Mouse (Mus musculus) hindbrain, embryonic 15.5 days (tissue): ENCODE data around the gene Dmrt1. TPM values are rescaled to one million over a fixed set of nuclear protein-coding genes. Genes with fewer than 3 reads are reported as not detected.

Experiments
- ATAC-seq: fragments of 200-750 bp; cut with Nextera tagmentation; 2 replicates; pipeline ENCODE4 v1.8.0; 2017; ENCODE audit warnings: low read depth, moderate number of reproducible peaks, moderate TSS enrichment; ENCODE audit not compliant: low FRiP score
- H3K27ac ChIP-seq: fragments of 300-500 bp; sonication (generic); replicated peaks from 2 replicates; pipeline ENCODE4 v1.5.1; 2015; ENCODE audit warnings: mild to moderate bottlenecking, inconsistent platforms
- H3K27me3 ChIP-seq: fragments of 300-500 bp; sonication (generic); 2 replicates; pipeline ENCODE4 v1.6.1; 2015; ENCODE audit warnings: control low read depth, inconsistent platforms
- H3K36me3 ChIP-seq: fragments of 300-500 bp; sonication (generic); 2 replicates; pipeline ENCODE4 v1.6.1; 2015; ENCODE audit warnings: control low read depth, inconsistent platforms
- H3K4me1 ChIP-seq: fragments of 300-500 bp; sonication (generic); replicated peaks from 2 replicates; pipeline ENCODE4 v1.6.1; 2015; ENCODE audit warnings: control low read depth, inconsistent platforms
- H3K4me2 ChIP-seq: fragments of 300-500 bp; sonication (generic); 2 replicates; pipeline ENCODE4 v1.6.1; 2015; ENCODE audit warnings: moderate library complexity, mild to moderate bottlenecking, inconsistent platforms
- H3K4me3 ChIP-seq: fragments of 300-500 bp; sonication (generic); 2 replicates; pipeline ENCODE4 v1.5.1; 2015; ENCODE audit warnings: mild to moderate bottlenecking, inconsistent platforms
- H3K9ac ChIP-seq: fragments of 300-500 bp; sonication (generic); 2 replicates; pipeline ENCODE4 v1.6.1; 2015; ENCODE audit warnings: inconsistent platforms
- H3K9me3 ChIP-seq: fragments of 300-500 bp; sonication (generic); 2 replicates; pipeline ENCODE4 v1.6.1; 2016; ENCODE audit warnings: control low read depth, inconsistent platforms
- WGBS: fragments of 180-500 bp; shearing (Covaris S2); methylation state at CpG from one replicate; pipeline ENCODE4 v1.1.7; 2015; 5-methylcytosine and 5-hydroxymethylcytosine counted together
- polyA plus RNA-seq: library from polyadenylated mRNA; unstranded; fragments of >200 nt; fragmentation: Nextera tagmentation; extraction: Ambion mirVana; gene quantifications from 2 replicates; pipeline ENCODE4 v1.2.1, GENCODE M21; 2015

Dmrt1 gene
- polyA plus RNA-seq, 1 experiment from 2014 or later = not detected

GRCm38 (mm10) chr19:25506616-25507015, 1.2 kb downstream of the Dmrt1 start:
- WGBS = 3% methylated on average over 23 of the region's 23 CpGs
- peak overlapping the region; percentile 25 for H3K4me3 ChIP-seq
- no peaks in the 10 kb centered on the region for H3K9me3 ChIP-seq
- no peak overlapping the region for H3K27ac ChIP-seq
- peak overlapping the region; percentile 54 for H3K4me2 ChIP-seq
- no peaks in the 10 kb centered on the region for H3K36me3 ChIP-seq
- H3K27me3 ChIP-seq = peaks cover 70% of the 10 kb centered on the region
- no peak overlapping the region for H3K9ac ChIP-seq
- peaks cover 16% of the 10 kb centered on the region for H3K4me1 ChIP-seq
- no peak for ATAC-seq

- Histone ChIP-seq H3K27ac (no peak overlapping the region), H3K9ac (no peak overlapping the region), H3K4me2 (no peak overlapping the region), H3K4me1 (no peaks in the 10 kb centered on the region), H3K27me3 (peaks cover 11% of the 10 kb centered on the region), H3K9me3 (no peaks in the 10 kb centered on the region), H3K36me3 (no peaks in the 10 kb centered on the region), H3K4me3 (no peak overlapping the region)
- no peak for ATAC-seq
- WGBS = 27% methylated on average over 12 of the region's 12 CpGs
Measured at GRCm38 (mm10) chr19:25514986-25515530, 9.6 kb downstream of the Dmrt1 start.

- no peaks in the 10 kb centered on the region for H3K9me3 ChIP-seq
- ATAC-seq = no peak
- no peaks in the 10 kb centered on the region for H3K27me3 ChIP-seq
- H3K4me1 ChIP-seq = no peaks in the 10 kb centered on the region
- H3K27ac ChIP-seq = no peak overlapping the region
- 77% methylated on average over 6 of the region's 6 CpGs for WGBS
- no peak overlapping the region for H3K9ac ChIP-seq
- no peak overlapping the region for H3K4me3 ChIP-seq
- H3K36me3 ChIP-seq = no peaks in the 10 kb centered on the region
- no peak overlapping the region for H3K4me2 ChIP-seq
Measured at GRCm38 (mm10) chr19:25524156-25524555, 18.7 kb downstream of the Dmrt1 start.

GRCm38 (mm10) chr19:25525726-25526125, 20.3 kb downstream of the Dmrt1 start:
- ATAC-seq = no peak
- H3K4me3 ChIP-seq = no peak overlapping the region
- 97% methylated on average over 20 of the region's 20 CpGs for WGBS
- H3K36me3 ChIP-seq = no peaks in the 10 kb centered on the region
- no peak overlapping the region for H3K4me2 ChIP-seq
- no peak overlapping the region for H3K27ac ChIP-seq
- no peak overlapping the region for H3K9ac ChIP-seq
- H3K27me3 ChIP-seq = no peaks in the 10 kb centered on the region
- no peaks in the 10 kb centered on the region for H3K9me3 ChIP-seq
- H3K4me1 ChIP-seq = no peaks in the 10 kb centered on the region

GRCm38 (mm10) chr19:25529673-25530072, 24.3 kb downstream of the Dmrt1 start:
- Histone ChIP-seq H3K4me3 (no peak overlapping the region), H3K4me2 (no peak overlapping the region), H3K9ac (no peak overlapping the region), H3K27ac (no peak overlapping the region), H3K9me3 (no peaks in the 10 kb centered on the region), H3K27me3 (no peaks in the 10 kb centered on the region), H3K36me3 (no peaks in the 10 kb centered on the region), H3K4me1 (no peaks in the 10 kb centered on the region)
- 79% methylated on average over 12 of the region's 12 CpGs for WGBS
- no peak for ATAC-seq

- H3K9me3 ChIP-seq = no peaks in the 10 kb centered on the region
- H3K9ac ChIP-seq = no peak overlapping the region
- H3K4me2 ChIP-seq = no peak overlapping the region
- no peak overlapping the region for H3K27ac ChIP-seq
- peaks cover 9% of the 10 kb centered on the region; the same call in 1 of the 2 replicates for H3K27me3 ChIP-seq
- ATAC-seq = peak; percentile 87
- H3K4me3 ChIP-seq = no peak overlapping the region
- H3K36me3 ChIP-seq = no peaks in the 10 kb centered on the region
- WGBS = 37% methylated on average over 13 of the region's 13 CpGs
- H3K4me1 ChIP-seq = 0 out of 2 replicates have a peak, but pooled peaks cover 2% of the 10 kb centered on the region
Measured at GRCm38 (mm10) chr19:25545714-25546340, 40.4 kb downstream of the Dmrt1 start.

- Histone ChIP-seq H3K9ac (no peak overlapping the region), H3K4me3 (no peak overlapping the region), H3K9me3 (no peaks in the 10 kb centered on the region), H3K36me3 (no peaks in the 10 kb centered on the region), H3K27me3 (peaks cover 9% of the 10 kb centered on the region; the same call in 1 of the 2 replicates), H3K4me2 (no peak overlapping the region), H3K4me1 (0 out of 2 replicates have a peak, but pooled peaks cover 2% of the 10 kb centered on the region), H3K27ac (no peak overlapping the region)
- no peak for ATAC-seq
- 77% methylated on average over 9 of the region's 9 CpGs for WGBS
Measured at GRCm38 (mm10) chr19:25547086-25547643, 41.7 kb downstream of the Dmrt1 start.

- H3K36me3 ChIP-seq = no peaks in the 10 kb centered on the region
- no peaks in the 10 kb centered on the region for H3K9me3 ChIP-seq
- peaks cover 9% of the 10 kb centered on the region; the same call in 1 of the 2 replicates for H3K27me3 ChIP-seq
- H3K4me3 ChIP-seq = no peak overlapping the region
- no peak overlapping the region for H3K4me2 ChIP-seq
- 79% methylated on average over 5 of the region's 5 CpGs for WGBS
- H3K9ac ChIP-seq = no peak overlapping the region
- H3K27ac ChIP-seq = no peak overlapping the region
- H3K4me1 ChIP-seq = 0 out of 2 replicates have a peak, but pooled peaks cover 2% of the 10 kb centered on the region
- ATAC-seq = no peak
Measured at GRCm38 (mm10) chr19:25550346-25550745, 44.9 kb downstream of the Dmrt1 start.

- Histone ChIP-seq H3K4me1 (no peaks in the 10 kb centered on the region), H3K36me3 (no peaks in the 10 kb centered on the region), H3K4me2 (no peak overlapping the region), H3K27ac (no peak overlapping the region), H3K9me3 (no peaks in the 10 kb centered on the region), H3K4me3 (no peak overlapping the region), H3K9ac (no peak overlapping the region), H3K27me3 (peaks cover 6% of the 10 kb centered on the region; the same call in 1 of the 2 replicates)
- WGBS = 74% methylated on average over 5 of the region's 5 CpGs
- ATAC-seq = no peak
Measured at GRCm38 (mm10) chr19:25551053-25551452, 45.6 kb downstream of the Dmrt1 start.

GRCm38 (mm10) chr19:25564430-25564829, 59.0 kb downstream of the Dmrt1 start:
- Histone ChIP-seq H3K9me3 (peaks cover 6% of the 10 kb centered on the region; the same call in 1 of the 2 replicates), H3K4me2 (no peak overlapping the region), H3K9ac (no peak overlapping the region), H3K27me3 (0 out of 2 replicates have a peak, but pooled peaks cover 2% of the 10 kb centered on the region), H3K36me3 (no peaks in the 10 kb centered on the region), H3K27ac (no peak overlapping the region), H3K4me3 (no peak overlapping the region), H3K4me1 (no peaks in the 10 kb centered on the region)
- ATAC-seq = no peak
- WGBS = 83% methylated on average over 12 of the region's 12 CpGs

- no peak overlapping the region for H3K27ac ChIP-seq
- H3K4me1 ChIP-seq = no peaks in the 10 kb centered on the region
- ATAC-seq = no peak
- H3K27me3 ChIP-seq = peaks cover 24% of the 10 kb centered on the region
- no peaks in the 10 kb centered on the region for H3K36me3 ChIP-seq
- H3K4me3 ChIP-seq = no peak overlapping the region
- H3K9ac ChIP-seq = no peak overlapping the region
- H3K4me2 ChIP-seq = no peak overlapping the region
- H3K9me3 ChIP-seq = no peaks in the 10 kb centered on the region
- WGBS = 90% methylated on average over 7 of the region's 7 CpGs
Measured at GRCm38 (mm10) chr19:25569778-25570177, 64.4 kb downstream of the Dmrt1 start.

- Histone ChIP-seq H3K27me3 (peaks cover 42% of the 10 kb centered on the region), H3K4me2 (no peak overlapping the region), H3K36me3 (no peaks in the 10 kb centered on the region), H3K9ac (no peak overlapping the region), H3K27ac (no peak overlapping the region), H3K4me3 (no peak overlapping the region), H3K9me3 (no peaks in the 10 kb centered on the region), H3K4me1 (0 out of 2 replicates have a peak, but pooled peaks cover 4% of the 10 kb centered on the region)
- WGBS = 53% methylated on average over 10 of the region's 10 CpGs
- no peak for ATAC-seq
Measured at GRCm38 (mm10) chr19:25574431-25574830, 69.0 kb downstream of the Dmrt1 start.
